20 mouse cellular contexts compared by ENCODE assay signal in genomic region chr11:109676621-109677373, GRCm38 (mm10). TPM values are rescaled to one million over a fixed set of nuclear protein-coding genes. Genes with fewer than 3 reads are reported as not detected.
DNase-seq lines count a peak whose midpoint lies in the region; ATAC-seq and TF ChIP-seq lines count a peak whose summit lies in the region.
"Had no signal": no experiment of that assay in that cellular context is flagged by ENCODE, and none has a peak within 500 bp of the region (broad histone marks: within the 10 kb centered on the region; RNA-seq: fewer than 3 reads in every experiment).

No protein-coding gene starts in this region.

- TF ChIP-seq CTCF in lung, adult 2 months (IDR thresholded peaks at IDR 0.05; ENCODE audit: insufficient read depth, low read length): no peak

- H3K79me2 ChIP-seq in myocyte (ENCODE audit: control insufficient read depth, insufficient read depth): no peaks in the 10 kb centered on the region

- no peak for DNase-seq in intestine, embryonic 14.5 days (ENCODE audit: low spot score)
- DNase-seq in lung, postnatal 36 days: peak; percentile 22
- no peak for DNase-seq in lung, adult 2 months
- peak; percentile 46 for DNase-seq in retina, postnatal 7 days (ENCODE audit: low read depth, low spot score)
- no peak for DNase-seq in spleen, adult 18-20 months
- DNase-seq: adrenal gland, postnatal 10 days; cerebellum, adult 11 months; cerebellum, adult 8-10 months; cerebellum, postnatal 14 days; embryo, embryonic 11 days; gastrocnemius, postnatal 10 days; heart, adult 2 months had no signal

- ATAC-seq in intestine, embryonic 14.5 days (replicated peaks; ENCODE audit: low FRiP score, low TSS enrichment, low read depth): 0 out of 2 replicates have a peak, but pooled peaks have one; percentile 20
- ATAC-seq in intestine, embryonic 15.5 days: no peak
- ATAC-seq: forebrain, embryonic 16.5 days had no signal

- H3K27ac ChIP-seq in intestine, embryonic 14.5 days (ENCODE audit: low read depth): no peak overlapping the region
- no peak overlapping the region for H3K27ac ChIP-seq in intestine, embryonic 15.5 days
- H3K27ac ChIP-seq: embryonic facial prominence, embryonic 15.5 days; forebrain, embryonic 10.5 days; heart, adult 2 months; hindbrain, embryonic 10.5 days had no signal

- no peaks in the 10 kb centered on the region for H3K27me3 ChIP-seq in intestine, embryonic 14.5 days (replicated peaks; ENCODE audit: control insufficient read depth, insufficient read depth, low read length)
- H3K27me3 ChIP-seq in intestine, embryonic 15.5 days (replicated peaks): no peaks in the 10 kb centered on the region
- no peaks in the 10 kb centered on the region for H3K27me3 ChIP-seq in myocyte (ENCODE audit: control insufficient read depth, insufficient read depth, insufficient read length)
- H3K27me3 ChIP-seq: embryonic facial prominence, embryonic 15.5 days; heart, embryonic 12.5 days had no signal

- WGBS in intestine, embryonic 14.5 days: 68% methylated on average over 12 of the region's 12 CpGs
- WGBS in intestine, embryonic 15.5 days: 60% methylated on average over 12 of the region's 12 CpGs
- WGBS in lung, adult 2 months: 65% methylated on average over 12 of the region's 12 CpGs

- 0 out of 2 replicates have a peak, but pooled peaks cover 1% of the 10 kb centered on the region for H3K4me1 ChIP-seq in intestine, embryonic 14.5 days (replicated peaks; ENCODE audit: control insufficient read depth, insufficient read depth, low read length)
- no peaks in the 10 kb centered on the region for H3K4me1 ChIP-seq in intestine, embryonic 15.5 days (replicated peaks)
- H3K4me1 ChIP-seq in lung, adult 2 months (ENCODE audit: control insufficient read depth, insufficient read depth, low read length): no peaks in the 10 kb centered on the region
- H3K4me1 ChIP-seq: hindbrain, embryonic 10.5 days had no signal

- H3ac ChIP-seq in myocyte (ENCODE audit: control insufficient read depth, insufficient read length): no peak overlapping the region

- no peak overlapping the region for H3K4me3 ChIP-seq in intestine, embryonic 14.5 days (ENCODE audit: low read depth, low read length)
- no peak overlapping the region for H3K4me3 ChIP-seq in intestine, embryonic 15.5 days (replicated peaks)
- no peak overlapping the region for H3K4me3 ChIP-seq in lung, adult 2 months (replicated peaks; ENCODE audit: extremely low read depth, low read depth, low read length)
- no peak overlapping the region for H3K4me3 ChIP-seq in myocyte
- H3K4me3 ChIP-seq: embryonic facial prominence, embryonic 15.5 days; erythroblast, embryonic 14.5 days; forebrain, embryonic 10.5 days; heart, adult 2 months; heart, embryonic 12.5 days; hindbrain, embryonic 10.5 days had no signal

- H3K36me3 ChIP-seq in intestine, embryonic 14.5 days (ENCODE audit: control insufficient read depth, insufficient read depth, low read length): no peaks in the 10 kb centered on the region
- H3K36me3 ChIP-seq in intestine, embryonic 15.5 days: no peaks in the 10 kb centered on the region
- H3K36me3 ChIP-seq in myocyte (ENCODE audit: control insufficient read depth, insufficient read depth): peaks cover 46% of the 10 kb centered on the region
- H3K36me3 ChIP-seq: embryonic facial prominence, embryonic 15.5 days; forebrain, embryonic 10.5 days; heart, embryonic 12.5 days; hindbrain, embryonic 10.5 days had no signal

- no peak overlapping the region for H3K9ac ChIP-seq in intestine, embryonic 14.5 days (ENCODE audit: low read length)
- no peak overlapping the region for H3K9ac ChIP-seq in intestine, embryonic 15.5 days
- H3K9ac ChIP-seq: embryonic facial prominence, embryonic 15.5 days; heart, embryonic 12.5 days had no signal

- H3K4me2 ChIP-seq in intestine, embryonic 14.5 days (ENCODE audit: low read length): no peak overlapping the region
- no peak overlapping the region for H3K4me2 ChIP-seq in intestine, embryonic 15.5 days (replicated peaks)
- H3K4me2 ChIP-seq in myocyte (ENCODE audit: low read depth): no peak overlapping the region
- H3K4me2 ChIP-seq: embryonic facial prominence, embryonic 15.5 days; heart, embryonic 12.5 days had no signal

- H3K9me3 ChIP-seq in intestine, embryonic 14.5 days (ENCODE audit: control insufficient read depth, low read length): no peaks in the 10 kb centered on the region
- H3K9me3 ChIP-seq in intestine, embryonic 15.5 days: no peaks in the 10 kb centered on the region
- H3K9me3 ChIP-seq: embryonic facial prominence, embryonic 15.5 days; forebrain, embryonic 10.5 days; heart, embryonic 12.5 days; hindbrain, embryonic 10.5 days had no signal

- TF ChIP-seq POLR2A in lung, adult 2 months (IDR thresholded peaks at IDR 0.05; ENCODE audit: borderline replicate concordance, extremely low read depth, low read depth, low read length): no peak
- no peak for TF ChIP-seq POLR2A in myocyte (IDR thresholded peaks at IDR 0.05; ENCODE audit: insufficient read length, low read depth)

TF ChIP-seq in myocyte, 11 proteins besides CTCF, POLR2A, EP300 and RAD21:
- TF ChIP-seq CEBPB (IDR thresholded peaks at IDR 0.05; ENCODE audit: insufficient read depth, poor library complexity, severe bottlenecking) (no peak), MAX (IDR thresholded peaks at IDR 0.05; ENCODE audit: low read depth) (no peak), MYOD1 (IDR thresholded peaks at IDR 0.05; ENCODE audit: control insufficient read depth in 1 of 3, insufficient read length in 2 of 3, low read depth in 2 of 3) (no peak), POLR2AphosphoS2 (IDR thresholded peaks at IDR 0.05; ENCODE audit: insufficient read length, low read depth) (peak; percentile 33)
TF ChIP-seq in myocyte: peak in this region for 1.

RNA-seq across cellular contexts. Expression of gene Prkar1a, which starts 27.6 kb away (rescaled TPM):
- 328 and 365 TPM in 2 replicates for polyA plus RNA-seq in intestine, embryonic 14.5 days (2014; fragmentation: Nextera tagmentation; extraction: Ambion mirVana)
- polyA plus RNA-seq in intestine, embryonic 15.5 days (2015; fragmentation: Nextera tagmentation; extraction: Ambion mirVana): 270 and 286 TPM in 2 replicates
- polyA plus RNA-seq in lung, adult 2 months (2012; rRNA removed): 110 and 128 TPM in 2 replicates
- polyA plus RNA-seq in myocyte (2012; fragmentation: generic; extraction: Trizol): 406 TPM

RNA-seq across cellular contexts. Expression of gene Fam20a, which starts 45.3 kb away (rescaled TPM):
- 0.79 and 1.7 TPM in 2 replicates for polyA plus RNA-seq in intestine, embryonic 14.5 days (2014; fragmentation: Nextera tagmentation; extraction: Ambion mirVana)
- 2.2 and 2.3 TPM in 2 replicates for polyA plus RNA-seq in intestine, embryonic 15.5 days (2015; fragmentation: Nextera tagmentation; extraction: Ambion mirVana)
- 16.6 and 17.6 TPM in 2 replicates for polyA plus RNA-seq in lung, adult 2 months (2012; rRNA removed)
- polyA plus RNA-seq in myocyte (2012; fragmentation: generic; extraction: Trizol): 72.4 TPM
- polyA plus RNA-seq: erythroblast, embryonic 14.5 days had no signal

Comparison
In these comparisons a context has a peak if more than half of its experiments do, and no peak if none do; other contexts are left out.
1. DNase-seq: peak in lung, postnatal 36 days (single experiment) and retina, postnatal 7 days (single experiment); none in intestine, embryonic 14.5 days (single experiment), lung, adult 2 months (single experiment) and spleen, adult 18-20 months (0 of 2).